Mouse (Mus musculus): Measurements from ENCODE around the gene Dcbld1. TPM values are rescaled to one million over a fixed set of nuclear protein-coding genes. Genes with fewer than 3 reads are reported as not detected.

The Dcbld1 gene
- total RNA-seq, 2 experiments from 2014 or later, result 6.1 to 6.8 TPM

DNA sequence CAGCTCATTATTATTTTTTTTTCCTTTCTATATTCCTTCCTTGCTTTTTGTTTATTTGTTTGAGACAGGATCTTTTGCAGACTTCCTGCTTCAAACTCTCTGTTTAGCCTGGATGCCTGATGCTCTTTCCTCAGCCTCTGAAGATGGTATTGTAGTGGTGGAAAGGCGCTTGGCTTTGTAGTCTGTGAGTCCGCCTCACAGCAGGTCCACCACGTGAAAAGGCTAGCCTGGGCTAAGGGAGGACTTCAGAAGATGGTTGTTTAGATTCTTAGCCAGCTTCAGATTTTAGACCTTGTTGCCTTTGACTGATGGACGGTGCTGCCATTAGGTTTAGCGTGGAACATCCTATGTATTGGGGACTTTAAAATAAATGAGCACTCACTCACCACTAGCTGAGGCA, 2.0 kb downstream of the Dcbld1 start:
- H3K27ac ChIP-seq, result no peak overlapping the region
- no peak for TF ChIP-seq CTCF (conservative IDR thresholded peaks at IDR 0.05)
- H3K4me3 ChIP-seq, result no peak overlapping the region
- DNase-seq (ENCODE audit: low spot score in 2 of 2), result no peak

DNA sequence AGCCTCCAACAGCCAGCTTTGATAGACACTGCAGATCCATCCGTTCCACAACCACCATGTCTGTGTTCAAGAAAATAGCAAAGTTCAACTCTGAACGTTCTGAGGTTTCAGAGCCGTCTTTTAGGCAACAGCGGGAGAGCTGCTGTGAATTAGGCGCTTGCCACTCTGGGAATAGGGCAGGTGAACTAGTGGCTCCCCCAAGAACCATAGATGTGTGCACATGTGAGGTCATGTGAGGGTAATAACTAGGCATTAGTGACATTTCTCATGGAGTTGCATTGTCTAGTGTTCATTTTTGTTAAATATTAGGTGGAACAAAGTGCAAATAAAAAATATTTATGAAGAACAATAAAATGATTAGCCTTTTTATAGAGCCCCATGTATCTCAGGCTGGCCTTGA, 8.6 kb downstream of the Dcbld1 start:
- Histone ChIP-seq H3K4me3 (no peak overlapping the region), H3K27ac (no peak overlapping the region)
- no peak for TF ChIP-seq CTCF (conservative IDR thresholded peaks at IDR 0.05)
- no peak for DNase-seq (ENCODE audit: low spot score in 2 of 2)

DNA sequence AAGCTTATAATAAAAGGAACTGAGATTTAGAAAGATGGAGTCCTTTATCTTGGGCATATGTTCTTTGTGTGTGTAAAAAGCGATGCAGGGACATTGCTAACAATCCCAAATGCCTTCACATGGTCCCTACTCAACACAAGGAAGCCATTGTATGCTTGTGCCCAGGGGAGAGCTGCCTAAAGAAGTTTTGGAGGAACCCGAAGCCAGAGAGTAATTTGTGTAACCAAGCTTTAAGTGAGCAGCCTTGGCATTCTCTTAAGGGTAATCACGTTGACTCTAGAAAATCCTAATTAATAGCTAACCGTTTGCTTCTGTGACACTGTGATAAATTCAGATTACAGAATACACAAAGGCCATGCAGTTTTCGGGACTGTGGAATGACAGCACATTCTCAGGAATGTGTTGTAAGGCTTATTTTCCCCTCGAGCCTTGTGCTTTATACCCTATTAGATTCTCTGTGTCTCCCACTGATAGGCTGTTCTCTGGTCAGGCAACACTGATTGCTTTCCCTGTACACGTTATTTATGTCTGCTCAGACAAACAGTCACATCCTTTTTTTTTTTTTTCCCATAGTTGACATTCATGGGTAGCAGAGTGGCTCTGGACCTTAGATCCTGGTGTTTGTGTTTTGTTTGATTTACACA, 9.4 kb downstream of the Dcbld1 start:
- Histone ChIP-seq H3K27ac (no peak overlapping the region), H3K4me3 (no peak overlapping the region)
- no peak for TF ChIP-seq CTCF (conservative IDR thresholded peaks at IDR 0.05)
- no peak for DNase-seq (ENCODE audit: low spot score in 2 of 2)

- no peak for TF ChIP-seq CTCF (conservative IDR thresholded peaks at IDR 0.05)
- DNase-seq (ENCODE audit: low spot score in 2 of 2), result no peak
Observed at GRCm38 (mm10) chr10:52246207-52246606, 12.8 kb downstream of the Dcbld1 start.

GRCm38 (mm10) chr10:52252240-52252639, 18.8 kb downstream of the Dcbld1 start:
- no peak for TF ChIP-seq CTCF (conservative IDR thresholded peaks at IDR 0.05)
- Histone ChIP-seq H3K4me3 (no peak overlapping the region), H3K27ac (no peak overlapping the region)
- DNase-seq (ENCODE audit: low spot score in 2 of 2), result no peak

More at GRCm38 (mm10) chr10:52246207-52246606, 12.8 kb downstream of the Dcbld1 start:
- Histone ChIP-seq H3K4me3 (no peak overlapping the region), H3K27ac (no peak overlapping the region)

- no peak overlapping the region for H3K4me3 ChIP-seq
- no peak for TF ChIP-seq CTCF (conservative IDR thresholded peaks at IDR 0.05)
- H3K27ac ChIP-seq, result no peak overlapping the region
- no peak for DNase-seq (ENCODE audit: low spot score in 2 of 2)
Observed at GRCm38 (mm10) chr10:52253426-52253825, 20.0 kb downstream of the Dcbld1 start.

DNA sequence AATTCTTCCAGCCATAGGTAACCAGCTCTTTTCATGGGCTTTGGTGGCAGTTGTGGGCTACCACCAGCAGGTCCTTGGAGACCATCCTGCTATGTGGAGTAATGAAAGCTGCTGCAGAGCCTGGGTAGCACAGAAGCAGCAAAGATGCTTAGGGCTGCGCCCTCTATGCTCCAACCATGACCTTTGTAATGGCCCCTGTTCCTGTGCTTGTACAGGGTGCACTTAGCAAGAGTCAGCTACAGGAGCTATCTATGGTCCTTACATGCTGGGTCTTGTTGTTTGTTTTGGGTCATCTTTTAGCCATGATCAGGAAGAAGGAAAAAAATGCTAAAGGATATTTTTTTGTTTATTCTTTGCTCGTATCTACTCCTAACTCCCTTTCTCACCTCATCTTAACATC, 24.3 kb downstream of the Dcbld1 start:
- Histone ChIP-seq H3K27ac (no peak overlapping the region), H3K4me3 (no peak overlapping the region)
- no peak for TF ChIP-seq CTCF (conservative IDR thresholded peaks at IDR 0.05)
- DNase-seq (ENCODE audit: low spot score in 2 of 2), result no peak

GRCm38 (mm10) chr10:52258180-52258948, 24.9 kb downstream of the Dcbld1 start:
- DNase-seq (ENCODE audit: low spot score in 2 of 2), result no peak
- no peak for TF ChIP-seq CTCF (conservative IDR thresholded peaks at IDR 0.05)
- Histone ChIP-seq H3K27ac (no peak overlapping the region), H3K4me3 (no peak overlapping the region)

- no peak overlapping the region for H3K27ac ChIP-seq
- no peak for DNase-seq (ENCODE audit: low spot score in 2 of 2)
- no peak overlapping the region for H3K4me3 ChIP-seq
- no peak for TF ChIP-seq CTCF (conservative IDR thresholded peaks at IDR 0.05)
Observed at GRCm38 (mm10) chr10:52260209-52260608, 26.8 kb downstream of the Dcbld1 start.

- no peak for TF ChIP-seq CTCF (conservative IDR thresholded peaks at IDR 0.05)
- DNase-seq (ENCODE audit: low spot score in 2 of 2), result no peak
Observed at GRCm38 (mm10) chr10:52264162-52264561, 30.7 kb downstream of the Dcbld1 start.

DNA sequence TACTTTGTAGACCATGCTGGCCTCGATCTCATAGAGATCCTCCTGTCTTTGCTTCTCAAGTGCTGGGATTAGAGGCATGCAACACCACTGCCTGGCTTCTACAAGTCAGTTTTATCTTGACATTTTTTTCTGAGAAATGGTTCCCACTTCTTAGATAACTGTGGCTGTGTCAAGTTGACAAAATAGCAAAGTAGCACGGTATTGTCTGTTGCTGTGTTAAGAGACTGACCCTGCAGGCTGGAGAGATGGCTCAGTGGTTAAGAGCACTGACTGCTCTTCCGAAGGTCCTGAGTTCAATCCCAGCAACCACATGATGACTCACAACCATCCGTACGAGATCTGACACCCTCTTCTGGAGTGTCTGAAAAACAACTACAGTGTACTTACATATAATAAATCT, 35.5 kb downstream of the Dcbld1 start:
- TF ChIP-seq CTCF (conservative IDR thresholded peaks at IDR 0.05), result no peak
- H3K4me3 ChIP-seq, result no peak overlapping the region
- no peak for DNase-seq (ENCODE audit: low spot score in 2 of 2)
- no peak overlapping the region for H3K27ac ChIP-seq

More at GRCm38 (mm10) chr10:52264162-52264561, 30.7 kb downstream of the Dcbld1 start:
- Histone ChIP-seq H3K27ac (no peak overlapping the region), H3K4me3 (no peak overlapping the region)

DNA sequence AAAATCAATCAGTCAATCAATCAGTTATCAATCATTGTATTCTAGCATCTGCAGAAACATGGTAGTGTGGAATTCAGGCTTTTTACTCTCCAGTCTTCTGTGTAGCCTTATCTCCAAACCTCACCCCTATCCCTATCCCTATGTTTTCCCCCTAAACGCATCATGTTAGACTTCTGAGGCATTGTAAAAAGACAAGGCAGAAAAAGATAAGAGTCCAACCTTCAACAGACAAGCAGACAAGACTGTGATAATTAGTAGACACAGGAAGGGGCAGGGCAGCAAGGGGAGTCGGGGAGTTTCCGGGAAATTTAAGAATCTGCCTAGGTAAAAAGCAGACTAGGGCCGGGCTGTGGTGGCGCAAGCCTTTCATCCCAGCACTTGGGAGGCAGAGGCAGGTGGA, 38.0 kb downstream of the Dcbld1 start:
- no peak for DNase-seq (ENCODE audit: low spot score in 2 of 2)
- Histone ChIP-seq H3K27ac (no peak overlapping the region), H3K4me3 (no peak overlapping the region)
- TF ChIP-seq CTCF (conservative IDR thresholded peaks at IDR 0.05), result no peak

GRCm38 (mm10) chr10:52273012-52273411, 39.6 kb downstream of the Dcbld1 start:
- TF ChIP-seq CTCF (conservative IDR thresholded peaks at IDR 0.05), result no peak
- no peak for DNase-seq (ENCODE audit: low spot score in 2 of 2)
- no peak overlapping the region for H3K4me3 ChIP-seq
- no peak overlapping the region for H3K27ac ChIP-seq

Data from layer of hippocampus, adult 2 months (tissue).